Mouse (Mus musculus) embryonic facial prominence, embryonic 13.5 days (tissue): ENCODE data around the gene Baz1b. TPM values are rescaled to one million over a fixed set of nuclear protein-coding genes. Genes with fewer than 3 reads are reported as not detected.

Experiments used
- ATAC-seq: fragments of 200-750 bp; cut with Nextera tagmentation; 2 replicates; pipeline ENCODE4 v1.8.0; 2017; ENCODE audit warnings: low read depth; ENCODE audit not compliant: insufficient number of reproducible peaks, insufficient read depth, low FRiP score, low TSS enrichment
- H3K27ac ChIP-seq: fragments of 300-500 bp; sonication (generic); 2 replicates; pipeline ENCODE4 v1.5.1; 2015; ENCODE audit warnings: moderate library complexity, mild to moderate bottlenecking, inconsistent platforms
- H3K27me3 ChIP-seq: fragments of 300-500 bp; sonication (generic); 2 replicates; pipeline ENCODE4 v1.6.1; 2015; ENCODE audit warnings: mild to moderate bottlenecking, inconsistent platforms
- H3K36me3 ChIP-seq: fragments of 300-500 bp; sonication (generic); 2 replicates; pipeline ENCODE4 v1.6.1; 2015; ENCODE audit warnings: mild to moderate bottlenecking, inconsistent platforms
- H3K4me1 ChIP-seq: fragments of 300-500 bp; sonication (generic); 2 replicates; pipeline ENCODE4 v1.6.1; 2015; ENCODE audit warnings: inconsistent platforms
- H3K4me2 ChIP-seq: fragments of 300-500 bp; sonication (generic); 2 replicates; pipeline ENCODE4 v1.6.1; 2015; ENCODE audit warnings: moderate library complexity, mild to moderate bottlenecking, inconsistent platforms
- H3K4me3 ChIP-seq: fragments of 300-500 bp; sonication (generic); 2 replicates; pipeline ENCODE4 v1.5.1; 2015; ENCODE audit warnings: mild to moderate bottlenecking, inconsistent platforms
- H3K9ac ChIP-seq: fragments of 300-500 bp; sonication (generic); 2 replicates; pipeline ENCODE4 v1.6.1; 2015; ENCODE audit warnings: mild to moderate bottlenecking, inconsistent platforms
- H3K9me3 ChIP-seq: fragments of 300-500 bp; sonication (generic); 2 replicates; pipeline ENCODE4 v1.6.1; 2016; ENCODE audit warnings: inconsistent platforms
- WGBS: fragments of 180-500 bp; shearing (Covaris S2); methylation state at CpG from one replicate; pipeline ENCODE4 v1.1.7; 2015; ENCODE audit warnings: mixed read lengths; 5-methylcytosine and 5-hydroxymethylcytosine counted together
- polyA plus RNA-seq: library from polyadenylated mRNA; unstranded; fragments of >200 nt; fragmentation: Nextera tagmentation; extraction: Ambion mirVana; gene quantifications from 2 replicates; pipeline ENCODE4 v1.2.1, GENCODE M21; 2015

The Baz1b gene
- 54.7 and 55.7 TPM in 2 replicates for polyA plus RNA-seq

DNA sequence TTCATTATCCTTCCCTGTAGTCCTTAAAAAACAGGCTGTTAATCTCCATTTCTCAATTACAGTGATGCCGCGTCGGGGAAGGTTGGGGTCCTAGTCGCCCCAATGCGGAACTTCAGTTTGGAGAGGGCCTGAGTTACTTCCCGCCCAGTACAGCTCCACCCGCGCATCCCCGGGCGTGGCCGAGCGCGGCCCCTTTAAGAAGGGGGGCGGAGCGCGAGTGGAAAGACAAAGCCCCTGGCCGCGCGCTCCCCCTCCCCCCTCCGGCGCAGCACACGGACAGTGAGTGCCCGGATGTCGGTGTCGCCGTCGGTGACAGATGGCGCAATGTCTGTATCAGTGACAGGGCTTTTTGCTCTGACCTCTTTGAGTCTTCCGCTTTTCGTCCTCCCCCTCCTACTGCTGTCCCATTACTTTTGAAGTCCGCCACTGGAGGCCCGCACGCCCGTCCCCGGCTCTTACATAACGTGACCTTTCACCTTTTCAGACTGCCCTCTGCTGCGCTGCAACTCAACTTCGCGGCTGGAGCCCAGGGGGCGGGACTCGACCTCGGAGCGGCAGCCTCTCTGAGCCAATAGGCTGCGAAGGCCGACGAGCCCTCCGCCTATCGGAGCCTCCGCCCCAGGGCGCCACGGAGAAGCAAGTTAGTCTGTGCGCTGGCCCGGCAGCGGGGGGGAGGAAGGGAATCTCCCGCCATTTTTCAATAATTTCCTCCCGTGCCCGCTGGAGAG, at the start of gene Baz1b:
Gene Baz1b, plus strand, starts transcription at position 644 of the 728 bp plus-strand sequence.
- Histone ChIP-seq H3K4me3 (peak within 1 kb of the TSS; percentile 100), H3K4me1 (peaks cover 22% of the 10 kb centered on the region), H3K9me3 (0 out of 2 replicates have a peak, but pooled peaks cover 5% of the 10 kb centered on the region), H3K36me3 (peaks cover 31% of the 10 kb centered on the region), H3K27ac (peak within 1 kb of the TSS; percentile 97), H3K4me2 (peak within 1 kb of the TSS; percentile 62), H3K27me3 (no peaks in the 10 kb centered on the region), H3K9ac (peak within 1 kb of the TSS; percentile 99)
- whole genome bisulfite sequencing: under 1% methylated on average over 57 of the region's 57 CpGs
- peak; percentile 98 for ATAC-seq

DNA sequence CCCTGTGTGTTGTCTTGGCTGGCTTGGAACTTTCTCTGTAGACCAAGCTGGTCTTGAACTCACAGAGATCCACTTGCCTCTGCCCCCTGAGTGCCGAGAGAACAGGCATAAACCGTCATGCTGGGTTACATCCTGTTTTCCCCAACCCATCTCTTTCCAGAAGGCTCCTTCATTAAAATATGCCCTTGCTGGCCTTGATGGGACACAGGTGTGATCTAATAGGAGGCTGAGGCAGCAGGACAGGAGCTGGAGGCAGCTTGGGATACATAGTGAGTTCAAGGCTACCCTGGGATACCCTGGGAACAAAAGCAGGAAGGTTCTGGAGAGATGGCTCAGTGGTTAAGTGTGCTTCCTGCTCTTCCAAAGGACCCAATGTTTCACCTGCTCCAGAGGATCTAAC, 47.2 kb upstream of the Baz1b start:
- H3K9ac ChIP-seq: no peak overlapping the region
- H3K36me3 ChIP-seq: no peaks in the 10 kb centered on the region
- no peak for ATAC-seq
- peaks cover 6% of the 10 kb centered on the region for H3K27me3 ChIP-seq
- H3K9me3 ChIP-seq: no peaks in the 10 kb centered on the region
- no peak overlapping the region for H3K4me3 ChIP-seq
- H3K27ac ChIP-seq: no peak overlapping the region
- no peak overlapping the region for H3K4me2 ChIP-seq
- H3K4me1 ChIP-seq: no peaks in the 10 kb centered on the region
- 62% methylated on average over 2 of the region's 2 CpGs for WGBS

DNA sequence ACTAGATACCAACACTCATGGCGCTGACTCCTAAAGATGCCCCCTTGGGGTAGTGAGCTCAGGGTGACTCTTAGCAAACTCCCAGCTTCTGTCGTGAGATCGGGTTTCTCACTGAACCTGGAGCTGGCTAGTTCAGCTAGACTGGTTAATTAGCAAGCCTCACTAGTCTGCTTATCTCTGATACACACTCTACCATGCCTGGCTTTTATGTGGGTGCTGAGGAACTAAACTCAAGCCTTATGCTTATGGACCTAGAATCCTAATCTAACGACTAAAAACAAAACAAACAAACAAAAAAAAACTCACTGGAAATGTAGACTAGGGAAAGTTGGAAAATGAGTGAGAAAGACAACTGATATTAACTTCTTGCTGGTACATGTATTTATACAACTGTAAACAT, 42.6 kb upstream of the Baz1b start:
- no peak for ATAC-seq
- H3K27me3 ChIP-seq: no peaks in the 10 kb centered on the region
- no peaks in the 10 kb centered on the region for H3K9me3 ChIP-seq
- H3K4me2 ChIP-seq: no peak overlapping the region
- H3K4me1 ChIP-seq: peaks cover 7% of the 10 kb centered on the region; the same call in 1 of the 2 replicates
- H3K36me3 ChIP-seq: no peaks in the 10 kb centered on the region
- no peak overlapping the region for H3K27ac ChIP-seq
- WGBS: 52% methylated on average over 4 of the region's 4 CpGs
- no peak overlapping the region for H3K4me3 ChIP-seq
- no peak overlapping the region for H3K9ac ChIP-seq

DNA sequence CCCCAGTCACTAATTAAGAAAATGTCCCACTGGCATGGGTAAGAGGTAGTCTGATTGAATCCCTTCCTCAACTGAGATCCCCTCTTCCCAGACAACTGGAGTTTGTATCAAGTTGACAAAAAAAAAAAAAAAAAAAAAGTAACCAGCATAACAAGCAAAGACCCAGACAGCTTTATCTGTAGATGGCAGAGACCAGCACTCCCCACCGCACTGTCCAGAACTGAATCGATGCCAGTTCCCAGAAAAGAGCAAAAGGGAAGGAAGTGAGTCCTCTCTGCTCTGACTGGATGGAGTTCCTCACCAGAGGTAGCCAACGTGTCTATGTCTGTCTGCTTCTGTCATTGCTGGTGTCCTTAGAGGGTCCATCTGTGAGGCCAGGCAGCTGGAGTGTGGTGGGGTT, 41.5 kb upstream of the Baz1b start:
- Histone ChIP-seq H3K9me3 (no peaks in the 10 kb centered on the region), H3K27ac (no peak overlapping the region), H3K36me3 (no peaks in the 10 kb centered on the region), H3K9ac (no peak overlapping the region), H3K4me2 (no peak overlapping the region), H3K4me1 (peaks cover 10% of the 10 kb centered on the region), H3K27me3 (no peaks in the 10 kb centered on the region), H3K4me3 (no peak overlapping the region)
- 70% methylated on average over 3 of the region's 3 CpGs for WGBS
- ATAC-seq: no peak

DNA sequence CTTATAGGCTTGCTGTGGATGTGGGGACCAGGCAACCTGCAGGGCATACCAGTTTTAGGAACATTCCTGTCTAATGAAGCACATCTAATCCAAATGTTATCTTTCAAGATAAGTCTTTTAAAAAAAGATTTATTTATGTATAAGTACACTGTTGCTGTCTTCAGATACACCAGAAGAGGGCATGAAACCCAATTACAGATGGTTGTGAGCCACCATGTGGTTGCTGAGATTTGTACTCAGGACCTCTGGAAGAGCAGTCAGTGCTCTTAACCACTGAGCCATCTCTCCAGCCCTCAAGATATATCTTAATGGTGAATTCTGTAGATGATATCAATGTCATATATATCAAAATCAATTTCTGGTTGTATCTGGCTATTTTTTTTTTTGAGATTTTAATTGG, 41.1 kb upstream of the Baz1b start:
- Histone ChIP-seq H3K36me3 (no peaks in the 10 kb centered on the region), H3K4me2 (no peak overlapping the region), H3K4me3 (no peak overlapping the region), H3K9ac (no peak overlapping the region), H3K9me3 (no peaks in the 10 kb centered on the region), H3K4me1 (peaks cover 13% of the 10 kb centered on the region), H3K27me3 (no peaks in the 10 kb centered on the region), H3K27ac (no peak overlapping the region)
- ATAC-seq: no peak

DNA sequence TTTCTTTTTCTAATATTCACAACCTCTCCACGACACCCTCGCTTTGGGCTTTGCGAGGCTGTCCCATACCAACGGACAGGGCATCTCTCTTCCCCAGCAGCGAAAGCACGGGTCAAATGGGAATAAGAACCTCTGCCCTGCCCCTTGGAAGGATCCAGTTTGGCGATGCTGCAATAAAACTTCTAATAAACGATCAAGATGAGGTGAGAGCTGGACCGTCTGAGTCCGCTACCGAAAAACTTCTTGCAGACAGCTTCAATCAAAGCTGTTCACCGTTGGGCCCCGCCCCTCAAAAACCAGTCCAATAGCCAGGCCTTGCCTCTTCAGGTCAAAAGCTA, 38.4 kb upstream of the Baz1b start:
- H3K9me3 ChIP-seq: no peaks in the 10 kb centered on the region
- H3K27ac ChIP-seq: peak overlapping the region; percentile 85
- peak overlapping the region; percentile 73 for H3K4me2 ChIP-seq
- no peak for ATAC-seq
- WGBS: under 1% methylated on average over 13 of the region's 13 CpGs
- peaks cover 14% of the 10 kb centered on the region for H3K4me1 ChIP-seq
- H3K9ac ChIP-seq: peak overlapping the region; percentile 79
- H3K4me3 ChIP-seq: peak overlapping the region; percentile 66
- H3K27me3 ChIP-seq: no peaks in the 10 kb centered on the region
- H3K36me3 ChIP-seq: peaks cover 12% of the 10 kb centered on the region

DNA sequence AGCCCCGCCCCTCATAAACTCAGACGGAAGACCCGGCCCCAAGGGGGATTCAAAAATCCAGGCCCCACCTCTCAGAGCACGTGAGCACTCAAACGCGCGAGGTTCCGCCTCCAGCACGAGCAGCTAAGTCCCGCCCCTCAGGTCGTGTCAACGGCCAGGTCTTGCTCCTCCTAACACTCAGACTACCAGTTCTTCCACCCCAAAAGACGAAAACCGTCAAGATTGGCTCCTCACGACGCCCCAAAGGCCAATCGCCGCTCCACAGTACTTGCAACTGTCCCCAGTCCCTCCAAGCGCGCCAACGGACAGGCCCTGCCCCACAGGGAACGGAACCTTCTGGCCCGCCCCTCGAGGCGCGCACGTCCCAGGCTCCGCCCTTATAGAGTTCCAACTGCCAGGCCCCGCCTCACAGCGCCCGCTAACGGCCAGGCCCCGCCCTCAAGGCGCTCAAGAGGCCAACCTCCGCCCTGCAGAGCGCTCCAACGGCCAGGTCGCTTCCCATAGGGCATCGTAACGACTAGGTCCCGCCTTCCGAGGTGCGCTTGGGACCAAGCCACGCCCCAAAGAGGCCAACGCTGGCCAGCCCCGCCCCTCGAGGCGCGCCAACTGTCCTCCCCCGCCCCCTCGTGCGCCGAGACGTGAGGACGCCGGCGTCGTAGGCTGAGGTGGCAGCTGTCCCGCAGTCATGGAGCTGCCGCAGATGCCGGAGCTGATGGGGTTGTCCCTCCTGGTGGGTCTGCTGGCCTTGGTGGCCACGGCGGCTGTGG, 37.8 kb upstream of the Baz1b start, which contains the start of gene Tbl2:
Gene Tbl2, plus strand, starts transcription at position 605 of the 767 bp plus-strand sequence.
- peak; percentile 99 for ATAC-seq
- peaks cover 14% of the 10 kb centered on the region for H3K4me1 ChIP-seq
- H3K36me3 ChIP-seq: peaks cover 17% of the 10 kb centered on the region
- 0% methylated on average over 63 of the region's 63 CpGs for WGBS
- H3K27ac ChIP-seq: peak within 1 kb of the TSS; percentile 93
- peak within 1 kb of the TSS; percentile 79 for H3K9ac ChIP-seq
- no peaks in the 10 kb centered on the region for H3K27me3 ChIP-seq
- peak within 1 kb of the TSS; percentile 66 for H3K4me3 ChIP-seq
- no peaks in the 10 kb centered on the region for H3K9me3 ChIP-seq
- H3K4me2 ChIP-seq: peak within 1 kb of the TSS; percentile 73

DNA sequence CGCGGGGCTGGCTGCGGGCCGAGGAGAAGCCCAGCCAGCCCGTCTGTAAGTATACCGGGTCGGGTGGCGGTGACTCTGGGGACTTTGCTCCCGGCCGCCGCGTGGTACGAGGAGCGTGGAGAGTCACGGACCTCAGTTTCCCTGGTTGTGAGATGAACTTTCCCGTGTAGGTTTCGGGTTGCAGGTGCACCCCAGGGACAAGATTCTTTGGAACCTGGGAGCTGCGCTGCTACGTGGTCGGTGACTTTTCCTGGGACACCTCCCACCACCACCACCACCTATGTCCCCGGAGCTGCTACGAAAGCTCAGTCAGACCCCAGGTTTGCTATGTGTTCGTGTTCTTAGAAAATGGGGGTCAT, 37.3 kb upstream of the Baz1b start:
- ATAC-seq: no peak
- Histone ChIP-seq H3K4me3 (peak overlapping the region; percentile 66), H3K4me2 (peak overlapping the region; percentile 73), H3K9me3 (no peaks in the 10 kb centered on the region), H3K36me3 (peaks cover 23% of the 10 kb centered on the region), H3K27ac (peak overlapping the region; percentile 93), H3K27me3 (no peaks in the 10 kb centered on the region), H3K4me1 (peaks cover 14% of the 10 kb centered on the region), H3K9ac (peak overlapping the region; percentile 79)
- 0% methylated on average over 23 of the region's 23 CpGs for WGBS

DNA sequence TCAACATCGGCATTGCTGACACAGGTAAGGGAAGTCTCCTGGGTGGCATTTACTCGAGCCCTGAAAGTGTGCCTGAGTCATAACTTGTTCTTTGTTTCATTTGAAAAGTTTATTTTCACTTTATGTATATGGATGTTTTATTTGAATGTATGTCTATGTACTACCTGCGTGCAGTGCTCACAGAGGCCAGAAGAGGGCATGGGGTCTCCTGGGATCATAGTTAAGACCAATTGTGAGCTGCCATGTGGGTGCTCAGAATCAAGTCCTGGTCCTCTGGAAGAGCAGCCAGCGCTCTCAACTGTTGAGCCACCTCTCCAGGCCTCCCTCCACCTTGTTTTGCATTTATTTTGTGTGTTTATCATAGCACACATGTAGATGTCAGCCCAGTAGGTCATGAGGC, 30.6 kb upstream of the Baz1b start:
- H3K27ac ChIP-seq: no peak overlapping the region
- H3K4me3 ChIP-seq: no peak overlapping the region
- no peaks in the 10 kb centered on the region for H3K27me3 ChIP-seq
- no peaks in the 10 kb centered on the region; the same call in 1 of the 2 replicates for H3K9me3 ChIP-seq
- no peak overlapping the region for H3K4me2 ChIP-seq
- 97% methylated on average over 4 of the region's 4 CpGs for WGBS
- H3K36me3 ChIP-seq: peaks cover 87% of the 10 kb centered on the region
- no peak for ATAC-seq
- H3K4me1 ChIP-seq: no peaks in the 10 kb centered on the region
- no peak overlapping the region for H3K9ac ChIP-seq

DNA sequence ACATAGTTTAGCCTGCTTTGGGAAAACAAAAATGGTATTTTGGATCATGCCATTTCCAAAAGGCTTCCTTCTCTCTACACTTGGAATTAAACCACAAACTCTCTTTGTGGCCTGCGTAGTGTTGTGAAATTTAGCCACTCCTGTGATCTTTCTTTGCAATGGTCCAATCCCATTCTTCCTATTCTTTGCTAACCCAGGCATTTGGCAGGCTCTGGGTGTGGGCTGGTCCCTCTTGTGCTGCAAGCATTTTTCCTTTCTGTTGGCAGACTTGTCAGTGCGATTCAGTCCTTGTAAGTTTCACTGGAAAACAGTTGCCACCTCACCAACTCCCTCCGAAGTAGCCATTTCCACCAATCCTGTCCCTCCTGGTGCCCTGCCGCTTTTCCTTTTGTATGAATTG, 25.8 kb upstream of the Baz1b start:
- no peaks in the 10 kb centered on the region for H3K4me1 ChIP-seq
- no peak overlapping the region for H3K27ac ChIP-seq
- H3K4me3 ChIP-seq: no peak overlapping the region
- H3K9me3 ChIP-seq: no peaks in the 10 kb centered on the region; the same call in 1 of the 2 replicates
- H3K4me2 ChIP-seq: no peak overlapping the region
- ATAC-seq: no peak
- 96% methylated on average over 4 of the region's 4 CpGs for WGBS
- no peak overlapping the region for H3K9ac ChIP-seq
- no peaks in the 10 kb centered on the region for H3K27me3 ChIP-seq
- peaks cover 72% of the 10 kb centered on the region for H3K36me3 ChIP-seq

DNA sequence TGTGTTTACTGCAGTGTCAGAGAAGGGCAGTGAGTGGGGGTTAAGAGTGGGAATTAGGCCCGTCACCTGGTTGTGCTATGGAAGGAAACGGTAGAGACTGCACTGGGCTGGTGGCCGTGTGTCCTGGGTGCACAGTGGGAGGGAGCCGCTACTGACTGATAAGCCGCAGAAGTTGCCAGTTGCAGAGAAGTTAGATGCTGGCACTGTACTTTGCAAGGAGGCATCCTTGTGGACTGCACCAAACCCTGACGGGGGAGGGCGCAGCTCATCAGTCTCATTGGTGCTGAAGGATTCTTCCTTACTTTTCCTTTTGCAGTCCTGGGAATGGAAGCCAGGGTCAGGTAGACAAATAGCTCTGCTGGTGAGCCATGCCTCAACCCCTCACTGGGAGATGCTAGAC, 25.4 kb upstream of the Baz1b start:
- H3K4me1 ChIP-seq: no peaks in the 10 kb centered on the region
- H3K4me3 ChIP-seq: no peak overlapping the region
- no peaks in the 10 kb centered on the region for H3K9me3 ChIP-seq
- H3K27ac ChIP-seq: no peak overlapping the region
- H3K4me2 ChIP-seq: no peak overlapping the region
- no peak for ATAC-seq
- 90% methylated on average over 7 of the region's 7 CpGs for WGBS
- 0 out of 2 replicates have a peak overlapping the region, but pooled peaks have one; percentile 11 for H3K9ac ChIP-seq
- H3K27me3 ChIP-seq: no peaks in the 10 kb centered on the region
- H3K36me3 ChIP-seq: peaks cover 68% of the 10 kb centered on the region

DNA sequence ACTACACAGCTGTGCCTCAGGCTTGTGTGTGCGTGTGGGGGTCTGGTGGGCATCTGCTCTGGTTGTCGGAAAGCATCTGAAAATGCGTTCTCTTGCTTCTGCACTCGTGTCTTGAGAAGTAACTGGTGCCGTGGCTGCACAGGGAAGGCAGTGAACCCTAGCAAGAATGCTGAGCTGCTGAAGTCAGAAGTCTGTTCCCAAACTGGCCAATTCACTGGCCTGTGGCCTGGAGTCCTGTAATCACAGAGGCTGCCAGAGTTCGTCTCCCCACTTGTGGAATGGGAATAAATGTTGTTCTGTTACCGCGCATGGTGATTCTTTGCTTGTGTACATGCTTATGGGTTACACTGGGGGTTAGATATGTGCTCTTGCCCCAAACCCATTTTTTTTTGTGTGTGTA, 24.7 kb upstream of the Baz1b start:
- WGBS: 92% methylated on average over 8 of the region's 8 CpGs
- Histone ChIP-seq H3K36me3 (peaks cover 61% of the 10 kb centered on the region), H3K27me3 (no peaks in the 10 kb centered on the region), H3K9ac (no peak overlapping the region), H3K4me3 (no peak overlapping the region), H3K4me2 (no peak overlapping the region), H3K4me1 (no peaks in the 10 kb centered on the region), H3K9me3 (no peaks in the 10 kb centered on the region), H3K27ac (no peak overlapping the region)
- ATAC-seq: no peak
